Mouse (Mus musculus) intestine, embryonic 16.5 days (tissue): ENCODE results near the gene Dlk1. TPM values are rescaled to one million over a fixed set of nuclear protein-coding genes. Genes with fewer than 3 reads are reported as not detected.
A peak's percentile ranks its signal among the peaks of the same experiment; 100 is the strongest.

Source experiments
- ATAC-seq: fragments of 200-750 bp; cut with Nextera tagmentation; 2 replicates; pipeline ENCODE4 v1.8.0; 2017; ENCODE audit warnings: moderate TSS enrichment, moderate library complexity
- H3K27ac ChIP-seq: fragments of 300-500 bp; sonication (generic); 2 replicates; pipeline ENCODE4 v1.5.1; 2014; ENCODE audit warnings: mild to moderate bottlenecking, low read length
- H3K27me3 ChIP-seq: fragments of 300-500 bp; sonication (generic); replicated peaks from 2 replicates; pipeline ENCODE4 v1.6.1; 2014; ENCODE audit warnings: low read length, control low read depth, mixed read lengths; ENCODE audit not compliant: control insufficient read depth, insufficient read depth
- H3K36me3 ChIP-seq: fragments of 300-500 bp; sonication (generic); 2 replicates; pipeline ENCODE4 v1.6.1; 2014; ENCODE audit warnings: low read length, control low read depth; ENCODE audit not compliant: control insufficient read depth, insufficient read depth
- H3K4me1 ChIP-seq: fragments of 300-500 bp; sonication (generic); 2 replicates; pipeline ENCODE4 v1.6.1; 2014; ENCODE audit warnings: low read length, control low read depth, mixed read lengths; ENCODE audit not compliant: control insufficient read depth, insufficient read depth
- H3K4me2 ChIP-seq: fragments of 300-500 bp; sonication (generic); 2 replicates; pipeline ENCODE4 v1.6.1; 2014; ENCODE audit warnings: low read depth, low read length, control low read depth
- H3K4me3 ChIP-seq: fragments of 300-500 bp; sonication (generic); 2 replicates; pipeline ENCODE4 v1.5.1; 2014; ENCODE audit warnings: mild to moderate bottlenecking, low read length
- H3K9ac ChIP-seq: fragments of 300-500 bp; sonication (generic); 2 replicates; pipeline ENCODE4 v1.6.1; 2014; ENCODE audit warnings: low read depth, low read length
- H3K9me3 ChIP-seq: fragments of 300-500 bp; sonication (generic); 2 replicates; pipeline ENCODE4 v1.6.1; 2016; ENCODE audit warnings: low read length, control low read depth; ENCODE audit not compliant: control insufficient read depth
- WGBS: fragments of 180-500 bp; shearing (Covaris S2); extraction: QIAGEN DNeasy Blood & Tissue Kit; methylation state at CpG from one replicate; pipeline ENCODE4 v1.1.7; 2014; 5-methylcytosine and 5-hydroxymethylcytosine counted together
- polyA plus RNA-seq: library from polyadenylated mRNA; unstranded; fragments of >200 nt; fragmentation: Nextera tagmentation; extraction: Ambion mirVana; gene quantifications from 2 replicates; pipeline ENCODE4 v1.2.1, GENCODE M21; 2015

The Dlk1 gene
- polyA plus RNA-seq, 1 experiment from 2014 or later: 385 TPM

GRCm38 (mm10) chr12:109491701-109492100 is 39.1 kb downstream of the Dlk1 start:
- Histone ChIP-seq H3K27ac (no peak overlapping the region), H3K4me2 (no peak overlapping the region), H3K4me1 (no peaks in the 10 kb centered on the region), H3K36me3 (no peaks in the 10 kb centered on the region), H3K4me3 (no peak overlapping the region), H3K27me3 (no peaks in the 10 kb centered on the region), H3K9me3 (no peaks in the 10 kb centered on the region), H3K9ac (no peak overlapping the region)
- ATAC-seq: no peak
- 83% methylated on average over 3 of the region's 3 CpGs for WGBS

DNA sequence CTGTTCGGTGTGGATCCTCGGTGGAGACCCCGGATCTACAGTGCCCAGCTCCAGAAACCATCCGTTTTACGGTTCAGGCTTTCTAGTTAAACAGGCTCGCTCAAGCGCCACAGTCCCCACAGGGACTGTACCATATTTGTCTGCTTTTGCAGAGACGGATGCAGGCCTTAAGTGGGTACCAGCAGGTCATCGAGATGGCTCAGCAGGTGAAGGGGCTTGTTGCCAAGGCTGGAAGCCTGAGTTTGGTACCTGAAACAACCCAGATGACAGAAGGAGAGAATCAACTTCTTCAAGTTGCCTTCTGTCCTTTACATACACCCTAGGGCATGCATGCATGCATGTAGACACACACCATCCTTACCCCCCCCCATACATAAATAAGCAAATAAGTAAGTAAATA is 40.8 kb downstream of the Dlk1 start:
- H3K4me1 ChIP-seq: no peaks in the 10 kb centered on the region

DNA sequence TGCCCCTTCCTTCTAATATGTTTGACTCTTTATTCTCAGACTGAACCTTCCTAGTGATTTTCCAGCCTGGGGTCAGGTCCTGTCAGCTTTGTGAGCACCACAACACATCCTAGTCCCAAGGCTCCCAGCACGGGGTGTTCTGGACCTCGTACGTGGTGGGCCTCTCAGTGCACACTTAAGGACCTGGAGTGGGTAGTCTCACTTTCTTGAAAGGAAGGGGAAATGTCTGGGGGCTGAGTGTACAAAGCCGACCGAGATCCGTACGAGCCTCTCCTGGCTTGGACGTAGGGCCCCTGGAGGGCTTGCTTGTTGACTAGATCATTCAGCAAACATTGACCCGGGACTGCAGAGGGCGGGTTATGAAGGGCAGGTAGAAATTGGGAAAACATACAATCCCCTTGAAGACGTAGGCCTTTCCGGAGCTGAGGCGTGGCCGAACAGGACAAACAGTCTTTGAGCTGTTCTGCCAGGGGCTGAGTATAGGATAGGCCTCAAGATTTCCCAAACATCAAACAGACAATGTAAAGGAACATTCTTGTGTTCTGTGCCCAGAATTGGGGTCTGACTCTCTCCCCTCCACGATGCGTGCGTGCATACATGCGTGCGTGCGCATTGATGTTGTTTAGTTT is 42.5 kb downstream of the Dlk1 start:
- H3K27me3 ChIP-seq: no peaks in the 10 kb centered on the region
- no peaks in the 10 kb centered on the region for H3K36me3 ChIP-seq
- no peak overlapping the region for H3K4me3 ChIP-seq
- no peaks in the 10 kb centered on the region for H3K9me3 ChIP-seq
- no peak overlapping the region for H3K9ac ChIP-seq
- H3K27ac ChIP-seq: no peak overlapping the region
- WGBS: 63% methylated on average over 20 of the region's 20 CpGs
- ATAC-seq: peak; percentile 33; the same call in 1 of the 2 replicates
- H3K4me1 ChIP-seq: no peaks in the 10 kb centered on the region
- H3K4me2 ChIP-seq: no peak overlapping the region

More for the DNA sequence above, 40.8 kb downstream of the Dlk1 start:
- Histone ChIP-seq H3K9me3 (no peaks in the 10 kb centered on the region), H3K36me3 (no peaks in the 10 kb centered on the region), H3K27me3 (no peaks in the 10 kb centered on the region), H3K4me3 (no peak overlapping the region), H3K27ac (no peak overlapping the region), H3K9ac (no peak overlapping the region), H3K4me2 (no peak overlapping the region)
- 88% methylated on average over 9 of the region's 9 CpGs for WGBS
- no peak for ATAC-seq

GRCm38 (mm10) chr12:109496397-109496796 is 43.8 kb downstream of the Dlk1 start:
- no peak overlapping the region for H3K4me2 ChIP-seq
- ATAC-seq: no peak
- H3K27ac ChIP-seq: no peak overlapping the region
- no peak overlapping the region for H3K4me3 ChIP-seq
- WGBS: 76% methylated on average over 6 of the region's 6 CpGs
- H3K36me3 ChIP-seq: no peaks in the 10 kb centered on the region
- no peaks in the 10 kb centered on the region for H3K27me3 ChIP-seq
- no peaks in the 10 kb centered on the region for H3K9me3 ChIP-seq
- H3K4me1 ChIP-seq: no peaks in the 10 kb centered on the region
- H3K9ac ChIP-seq: no peak overlapping the region

DNA sequence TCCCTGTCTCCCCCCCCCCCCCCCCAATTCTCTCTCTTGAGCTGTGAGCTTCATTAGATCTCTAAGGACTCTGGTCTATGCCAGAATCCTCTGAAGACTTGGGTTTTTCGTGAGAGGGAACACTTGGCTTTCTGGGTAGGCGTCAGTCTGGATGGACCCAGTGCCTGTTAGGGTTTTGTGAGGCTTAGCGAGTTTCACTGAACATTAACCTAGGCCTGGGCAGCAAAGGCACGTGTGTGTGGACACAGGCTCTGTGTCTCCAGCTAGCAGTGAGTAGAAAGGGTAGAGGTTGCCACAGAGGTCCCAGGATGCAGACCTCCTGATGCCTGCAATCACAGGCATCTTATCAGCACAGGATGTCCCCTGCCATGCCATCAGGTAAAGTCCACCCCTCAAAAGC is 48.4 kb downstream of the Dlk1 start:
- Histone ChIP-seq H3K27ac (no peak overlapping the region), H3K36me3 (no peaks in the 10 kb centered on the region), H3K4me2 (no peak overlapping the region), H3K9me3 (no peaks in the 10 kb centered on the region), H3K9ac (no peak overlapping the region), H3K4me1 (no peaks in the 10 kb centered on the region), H3K27me3 (no peaks in the 10 kb centered on the region), H3K4me3 (no peak overlapping the region)
- ATAC-seq: 0 out of 2 replicates have a peak, but pooled peaks have one; percentile 44
- 41% methylated on average over 4 of the region's 4 CpGs for WGBS

DNA sequence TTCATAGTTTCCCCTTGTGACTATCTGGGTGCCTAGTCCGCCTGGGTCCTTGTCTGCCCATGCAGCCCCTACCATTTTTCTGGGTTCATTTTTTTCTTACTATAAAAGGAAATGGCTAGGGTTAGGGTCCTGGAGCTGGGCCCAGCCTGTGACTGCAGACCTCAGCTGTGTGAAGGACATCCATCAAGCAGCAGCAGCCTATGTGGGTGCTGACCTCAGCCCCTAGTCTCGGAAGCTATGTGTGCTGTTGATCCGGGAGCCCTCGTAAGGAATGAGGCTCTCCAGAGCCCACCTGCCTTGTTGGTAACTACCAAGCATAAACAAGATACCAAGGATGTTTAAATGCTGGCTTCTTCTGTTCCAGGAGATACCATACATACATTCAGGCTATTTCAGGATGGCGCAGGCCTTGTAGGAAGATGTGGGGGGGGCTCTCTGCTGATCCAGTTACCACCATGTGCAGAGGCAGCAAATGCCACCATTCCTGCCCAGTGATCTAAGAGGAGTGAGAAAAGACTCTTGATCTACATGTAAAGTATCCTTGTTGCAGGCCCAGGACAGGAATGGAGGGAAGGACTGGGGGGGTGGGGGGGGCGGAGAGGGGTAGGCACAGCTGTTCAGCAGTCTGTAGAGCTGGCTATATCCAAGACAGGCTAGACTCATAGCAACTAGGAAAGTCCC is 49.9 kb downstream of the Dlk1 start:
- Histone ChIP-seq H3K4me3 (no peak overlapping the region), H3K27ac (no peak overlapping the region), H3K4me2 (no peak overlapping the region), H3K9me3 (no peaks in the 10 kb centered on the region), H3K36me3 (no peaks in the 10 kb centered on the region), H3K4me1 (no peaks in the 10 kb centered on the region), H3K9ac (no peak overlapping the region), H3K27me3 (no peaks in the 10 kb centered on the region)
- no peak for ATAC-seq
- WGBS: 80% methylated on average over 6 of the region's 6 CpGs

- Histone ChIP-seq H3K27ac (no peak overlapping the region), H3K4me1 (peaks cover 36% of the 10 kb centered on the region), H3K36me3 (no peaks in the 10 kb centered on the region), H3K9me3 (no peaks in the 10 kb centered on the region), H3K4me2 (no peak overlapping the region), H3K9ac (no peak overlapping the region), H3K4me3 (no peak overlapping the region), H3K27me3 (no peaks in the 10 kb centered on the region)
- WGBS: 86% methylated on average over 11 of the region's 11 CpGs
- ATAC-seq: no peak
These were observed 55.1 kb downstream of the Dlk1 start for GRCm38 (mm10) chr12:109507693-109508092.

GRCm38 (mm10) chr12:109508495-109509454 is 56.2 kb downstream of the Dlk1 start:
- WGBS: 34% methylated on average over 20 of the region's 20 CpGs
- H3K36me3 ChIP-seq: no peaks in the 10 kb centered on the region
- peaks cover 43% of the 10 kb centered on the region for H3K4me1 ChIP-seq
- H3K4me3 ChIP-seq: no peak overlapping the region
- H3K27me3 ChIP-seq: no peaks in the 10 kb centered on the region
- H3K9me3 ChIP-seq: no peaks in the 10 kb centered on the region
- H3K4me2 ChIP-seq: 0 out of 2 replicates have a peak overlapping the region, but pooled peaks have one; percentile 9
- H3K9ac ChIP-seq: peak overlapping the region; percentile 48
- no peak for ATAC-seq
- H3K27ac ChIP-seq: 0 out of 2 replicates have a peak overlapping the region, but pooled peaks have one; percentile 13

- Histone ChIP-seq H3K27me3 (no peaks in the 10 kb centered on the region), H3K4me1 (peaks cover 43% of the 10 kb centered on the region), H3K27ac (no peak overlapping the region), H3K4me2 (no peak overlapping the region), H3K9ac (peak overlapping the region; percentile 48; the same call in 1 of the 2 replicates), H3K4me3 (no peak overlapping the region), H3K36me3 (no peaks in the 10 kb centered on the region), H3K9me3 (no peaks in the 10 kb centered on the region)
- peak; percentile 36 for ATAC-seq
- 46% methylated on average over 9 of the region's 9 CpGs for WGBS
These were observed 57.0 kb downstream of the Dlk1 start for GRCm38 (mm10) chr12:109509531-109510137.
